Mouse (Mus musculus): ENCODE results near the gene Slamf7.

The Slamf7 gene

GRCm38 (mm10) chr1:171638686-171639085 lies 14.1 kb downstream of the Slamf7 start:
- in situ Hi-C loops (cut with MboI, MseI) = no loop called here

- in situ Hi-C loops (cut with MboI, MseI) = no loop called here
Observed at GRCm38 (mm10) chr1:171637101-171637500, 15.7 kb downstream of the Slamf7 start.

- in situ Hi-C loops (cut with MboI, MseI) = no loop called here
Observed at GRCm38 (mm10) chr1:171635696-171636095, 17.1 kb downstream of the Slamf7 start.

- in situ Hi-C loops (cut with MboI, MseI) = no loop called here
Observed at GRCm38 (mm10) chr1:171631447-171631846, 21.4 kb downstream of the Slamf7 start.

GRCm38 (mm10) chr1:171630912-171631311 lies 21.9 kb downstream of the Slamf7 start:
- in situ Hi-C loops (cut with MboI, MseI) = no loop called here

- in situ Hi-C loops (cut with MboI, MseI) = no loop called here
Observed at GRCm38 (mm10) chr1:171630041-171630440, 22.8 kb downstream of the Slamf7 start.

GRCm38 (mm10) chr1:171629168-171629567 lies 23.7 kb downstream of the Slamf7 start:
- in situ Hi-C loops (cut with MboI, MseI) = no loop called here

- in situ Hi-C loops (cut with MboI, MseI) = no loop called here
Observed at GRCm38 (mm10) chr1:171627801-171628200, 25.0 kb downstream of the Slamf7 start.

GRCm38 (mm10) chr1:171620091-171620490 lies 32.7 kb downstream of the Slamf7 start:
- in situ Hi-C loops (cut with MboI, MseI) = no loop called here

GRCm38 (mm10) chr1:171619645-171620044 lies 33.2 kb downstream of the Slamf7 start:
- in situ Hi-C loops (cut with MboI, MseI) = no loop called here

- in situ Hi-C loops (cut with MboI, MseI) = no loop called here
Observed at GRCm38 (mm10) chr1:171619001-171619400, 33.8 kb downstream of the Slamf7 start.

GRCm38 (mm10) chr1:171616881-171617515 lies 35.8 kb downstream of the Slamf7 start:
- in situ Hi-C loops (cut with MboI, MseI) = no loop called here

- in situ Hi-C loops (cut with MboI, MseI) = no loop called here
Observed at GRCm38 (mm10) chr1:171613962-171614361, 38.9 kb downstream of the Slamf7 start.

GRCm38 (mm10) chr1:171610781-171611180 lies 42.1 kb downstream of the Slamf7 start:
- in situ Hi-C loops (cut with MboI, MseI) = no loop called here

- in situ Hi-C loops (cut with MboI, MseI) = no loop called here
Observed at GRCm38 (mm10) chr1:171610026-171610425, 42.8 kb downstream of the Slamf7 start.

- in situ Hi-C loops (cut with MboI, MseI) = loop anchor here (5.0 kb wide), 2 partner anchors 50 to 90 kb away; no protein-coding TSS in a partner anchor
Observed at GRCm38 (mm10) chr1:171607176-171607575, 45.7 kb downstream of the Slamf7 start, which contains the start of gene Ly9. Ly9 (minus strand) TSS chr1:171607410.

- in situ Hi-C loops (cut with MboI, MseI) = loop anchor here (5.0 kb wide), 2 partner anchors 51 to 91 kb away; no protein-coding TSS in a partner anchor
Observed at GRCm38 (mm10) chr1:171606656-171607055, 46.2 kb downstream of the Slamf7 start.

GRCm38 (mm10) chr1:171604686-171605085 lies 48.1 kb downstream of the Slamf7 start:
- in situ Hi-C loops (cut with MboI, MseI) = loop anchor here (5.0 kb wide), 2 partner anchors 53 to 93 kb away; no protein-coding TSS in a partner anchor

GRCm38 (mm10) chr1:171584584-171584983 lies 68.3 kb downstream of the Slamf7 start:
- in situ Hi-C loops (cut with MboI, MseI) = no loop called here

Measured in T-helper 1 cell (primary cell).